Mouse (Mus musculus) hindbrain, embryonic 11.5 days (tissue): Measurements from ENCODE around the gene Bcl6. TPM values are rescaled to one million over a fixed set of nuclear protein-coding genes. Genes with fewer than 3 reads are reported as not detected.
A peak's percentile ranks its signal among the peaks of the same experiment; 100 is the strongest.

Source experiments
- ATAC-seq: fragments of 200-750 bp; cut with Nextera tagmentation; 2 replicates; pipeline ENCODE4 v1.8.0; 2017; ENCODE audit warnings: mild to moderate bottlenecking, moderate TSS enrichment, moderate library complexity; ENCODE audit not compliant: low FRiP score
- DNase-seq: peaks from one replicate; pipeline ENCODE4 v3.0.0-alpha.2; 2015; ENCODE audit warnings: low spot score
- H3K27ac ChIP-seq: fragments of 300-500 bp; sonication (generic); 2 replicates; pipeline ENCODE4 v1.5.1; 2014; ENCODE audit warnings: mild to moderate bottlenecking, low read depth, low read length
- H3K27me3 ChIP-seq: fragments of 300-500 bp; sonication (generic); 2 replicates; pipeline ENCODE4 v1.6.1; 2014; ENCODE audit warnings: mild to moderate bottlenecking, low read length, moderate library complexity, mixed read lengths; ENCODE audit not compliant: control insufficient read depth, insufficient read depth
- H3K36me3 ChIP-seq: fragments of 300-500 bp; sonication (generic); 2 replicates; pipeline ENCODE4 v1.6.1; 2014; ENCODE audit warnings: mild to moderate bottlenecking, low read length, moderate library complexity, mixed read lengths; ENCODE audit not compliant: control insufficient read depth, insufficient read depth
- H3K4me1 ChIP-seq: fragments of 300-500 bp; sonication (generic); replicated peaks from 2 replicates; pipeline ENCODE4 v1.6.1; 2014; ENCODE audit warnings: low read length, mixed read lengths; ENCODE audit not compliant: control insufficient read depth, insufficient read depth
- H3K4me2 ChIP-seq: fragments of 300-500 bp; sonication (generic); replicated peaks from 2 replicates; pipeline ENCODE4 v1.6.1; 2014; ENCODE audit warnings: mild to moderate bottlenecking, low read depth, low read length
- H3K4me3 ChIP-seq: fragments of 300-500 bp; sonication (generic); 2 replicates; pipeline ENCODE4 v1.5.1; 2014; ENCODE audit warnings: low read depth, low read length
- H3K9ac ChIP-seq: fragments of 300-500 bp; sonication (generic); 2 replicates; pipeline ENCODE4 v1.6.1; 2014; ENCODE audit warnings: low read depth, low read length
- H3K9me3 ChIP-seq: fragments of 300-500 bp; sonication (generic); 2 replicates; pipeline ENCODE4 v1.6.1; 2016; ENCODE audit warnings: low read length; ENCODE audit not compliant: control insufficient read depth
- WGBS: fragments of 180-500 bp; shearing (Covaris S2); extraction: QIAGEN DNeasy Blood & Tissue Kit; methylation state at CpG from one replicate; pipeline ENCODE4 v1.1.7; 2014; 5-methylcytosine and 5-hydroxymethylcytosine counted together
- polyA plus RNA-seq: library from polyadenylated mRNA; unstranded; fragments of >200 nt; fragmentation: Nextera tagmentation; extraction: Ambion mirVana; gene quantifications from 2 replicates; pipeline ENCODE4 v1.2.1, GENCODE M21; 2014

The Bcl6 gene
- 0.06 and 0.11 TPM in 2 replicates for polyA plus RNA-seq

GRCm38 (mm10) chr16:23988466-23989208 lies at the start of gene Bcl6, which contains the start of gene Gm37419:
Bcl6 (minus strand) TSS chr16:23988852.
Gm37419 (plus strand) TSS chr16:23988482.
- WGBS = under 1% methylated on average over 68 of the region's 68 CpGs
- peaks cover 6% of the 10 kb centered on the region for H3K4me1 ChIP-seq
- ATAC-seq (peak; percentile 87), DNase-seq (peak; percentile 90)
- H3K4me2 ChIP-seq = peak within 1 kb of the TSS; percentile 97
- peak within 1 kb of the TSS; percentile 95 for H3K27ac ChIP-seq
- H3K9me3 ChIP-seq = no peaks in the 10 kb centered on the region
- H3K9ac ChIP-seq = peak within 1 kb of the TSS; percentile 82
- peak within 1 kb of the TSS; percentile 58 for H3K4me3 ChIP-seq
- H3K27me3 ChIP-seq = peaks cover 27% of the 10 kb centered on the region
- H3K36me3 ChIP-seq = no peaks in the 10 kb centered on the region

DNA sequence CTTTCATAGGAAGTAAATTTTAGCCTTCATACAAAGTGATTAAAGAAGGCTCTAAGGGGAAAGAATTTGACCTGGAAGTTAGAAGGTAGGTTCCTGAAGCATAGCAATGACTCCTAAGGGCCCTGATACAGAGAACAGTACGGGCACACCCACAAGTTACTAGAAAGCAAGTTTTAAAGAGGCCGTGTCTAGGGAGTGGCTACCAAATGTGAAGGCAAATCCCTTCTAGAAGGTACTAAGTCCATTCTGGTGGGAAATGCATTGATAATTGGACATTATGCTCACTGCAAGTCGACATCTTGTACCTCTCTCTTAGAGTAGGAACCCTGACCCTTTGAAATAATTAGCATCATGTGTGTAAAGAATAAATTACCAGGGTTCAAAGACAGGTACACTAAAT lies 47.7 kb upstream of the Bcl6 start:
- H3K4me2 ChIP-seq = no peak overlapping the region
- H3K36me3 ChIP-seq = no peaks in the 10 kb centered on the region
- H3K27me3 ChIP-seq = no peaks in the 10 kb centered on the region
- no peak overlapping the region for H3K4me3 ChIP-seq
- H3K4me1 ChIP-seq = no peaks in the 10 kb centered on the region
- no peak for DNase-seq
- no peaks in the 10 kb centered on the region for H3K9me3 ChIP-seq
- H3K9ac ChIP-seq = no peak overlapping the region
- 90% methylated on average over 3 of the region's 3 CpGs for WGBS
- ATAC-seq = no peak
- H3K27ac ChIP-seq = no peak overlapping the region

DNA sequence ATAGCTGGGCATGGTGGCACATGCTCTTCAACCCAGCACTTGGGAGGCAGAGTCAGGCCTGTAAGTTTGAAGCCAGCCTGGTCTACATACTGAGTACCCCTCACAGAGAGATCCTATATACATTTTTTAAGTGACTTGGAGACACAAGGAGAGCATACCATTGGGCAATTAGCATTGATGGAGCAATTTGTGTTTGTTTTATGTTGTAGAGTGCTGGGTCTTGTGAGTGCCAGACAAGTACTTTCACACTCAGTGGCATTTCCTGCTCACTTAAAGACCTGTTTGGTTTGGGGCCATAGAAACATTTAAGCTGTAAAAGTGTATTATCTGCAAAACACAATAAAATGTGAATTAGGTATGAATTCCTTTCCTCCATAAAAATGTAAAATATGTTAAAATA lies 47.1 kb upstream of the Bcl6 start:
- ATAC-seq = no peak
- no peaks in the 10 kb centered on the region for H3K36me3 ChIP-seq
- H3K9ac ChIP-seq = no peak overlapping the region
- H3K27me3 ChIP-seq = no peaks in the 10 kb centered on the region
- DNase-seq = no peak
- no peaks in the 10 kb centered on the region for H3K4me1 ChIP-seq
- H3K9me3 ChIP-seq = no peaks in the 10 kb centered on the region
- no peak overlapping the region for H3K27ac ChIP-seq
- no peak overlapping the region for H3K4me3 ChIP-seq
- no peak overlapping the region for H3K4me2 ChIP-seq

GRCm38 (mm10) chr16:24034450-24034849 lies 45.8 kb upstream of the Bcl6 start:
- Histone ChIP-seq H3K4me3 (no peak overlapping the region), H3K27ac (no peak overlapping the region), H3K4me1 (no peaks in the 10 kb centered on the region), H3K9ac (no peak overlapping the region), H3K36me3 (no peaks in the 10 kb centered on the region), H3K4me2 (no peak overlapping the region), H3K27me3 (no peaks in the 10 kb centered on the region), H3K9me3 (no peaks in the 10 kb centered on the region)
- 69% methylated on average over 2 of the region's 2 CpGs for WGBS
- ATAC-seq (no peak), DNase-seq (no peak)

GRCm38 (mm10) chr16:24033259-24033658 lies 44.6 kb upstream of the Bcl6 start:
- Histone ChIP-seq H3K4me2 (no peak overlapping the region), H3K9ac (no peak overlapping the region), H3K4me3 (no peak overlapping the region), H3K4me1 (no peaks in the 10 kb centered on the region), H3K9me3 (no peaks in the 10 kb centered on the region), H3K36me3 (no peaks in the 10 kb centered on the region), H3K27me3 (no peaks in the 10 kb centered on the region), H3K27ac (no peak overlapping the region)
- ATAC-seq (no peak), DNase-seq (no peak)
- 95% methylated on average over 5 of the region's 5 CpGs for WGBS

DNA sequence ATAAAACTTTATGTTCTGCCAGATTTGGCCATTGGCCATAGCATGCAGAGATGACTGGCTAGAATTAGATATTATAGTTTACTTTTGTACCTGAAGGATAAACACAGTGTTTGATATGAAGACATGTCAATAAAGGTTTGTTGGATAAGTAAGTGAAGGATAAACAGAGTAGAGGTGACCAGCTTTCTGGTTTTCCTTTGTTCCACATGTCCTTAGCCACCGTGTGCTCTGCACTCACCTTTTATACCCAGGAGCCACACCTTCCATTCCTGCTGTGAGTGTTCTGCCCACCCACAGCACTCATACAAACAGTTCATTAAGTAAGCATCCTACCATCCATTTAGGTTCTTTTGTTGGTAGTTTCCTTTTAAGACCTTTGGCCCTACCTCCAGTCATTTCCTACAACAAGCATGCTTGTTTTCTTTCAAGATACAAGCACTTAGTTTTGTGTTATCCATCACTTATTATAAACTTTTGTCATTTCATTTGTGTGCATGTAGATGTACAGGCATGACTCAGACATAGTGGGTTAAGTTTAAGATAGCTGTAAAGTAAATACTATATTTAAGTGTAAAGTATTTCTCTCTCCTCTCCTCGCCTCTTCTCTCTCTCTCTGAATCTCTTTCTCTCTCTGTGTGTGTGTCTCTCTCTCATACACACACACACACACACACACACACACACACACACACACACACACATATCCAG lies 41.5 kb upstream of the Bcl6 start:
- Histone ChIP-seq H3K4me2 (no peak overlapping the region), H3K9me3 (no peaks in the 10 kb centered on the region), H3K4me3 (no peak overlapping the region), H3K36me3 (no peaks in the 10 kb centered on the region), H3K9ac (no peak overlapping the region), H3K27ac (no peak overlapping the region), H3K27me3 (no peaks in the 10 kb centered on the region), H3K4me1 (no peaks in the 10 kb centered on the region)
- no peak for ATAC-seq
- WGBS = 77% methylated on average over 2 of the region's 2 CpGs
- DNase-seq = no peak

- Histone ChIP-seq H3K4me1 (no peaks in the 10 kb centered on the region), H3K4me3 (no peak overlapping the region), H3K27me3 (no peaks in the 10 kb centered on the region), H3K27ac (no peak overlapping the region), H3K9me3 (no peaks in the 10 kb centered on the region), H3K4me2 (no peak overlapping the region), H3K36me3 (no peaks in the 10 kb centered on the region), H3K9ac (no peak overlapping the region)
- 76% methylated on average over 7 of the region's 7 CpGs for WGBS
- ATAC-seq (no peak), DNase-seq (no peak)
Observed at GRCm38 (mm10) chr16:24025442-24025841, 36.8 kb upstream of the Bcl6 start.

GRCm38 (mm10) chr16:24022605-24023004 lies 34.0 kb upstream of the Bcl6 start:
- DNase-seq (no peak), ATAC-seq (no peak)
- no peak overlapping the region for H3K9ac ChIP-seq
- WGBS = 89% methylated on average over 4 of the region's 4 CpGs
- H3K27ac ChIP-seq = no peak overlapping the region
- no peaks in the 10 kb centered on the region for H3K9me3 ChIP-seq
- no peaks in the 10 kb centered on the region for H3K36me3 ChIP-seq
- no peaks in the 10 kb centered on the region for H3K27me3 ChIP-seq
- no peak overlapping the region for H3K4me2 ChIP-seq
- H3K4me1 ChIP-seq = no peaks in the 10 kb centered on the region
- H3K4me3 ChIP-seq = no peak overlapping the region

GRCm38 (mm10) chr16:24021722-24022121 lies 33.1 kb upstream of the Bcl6 start:
- ATAC-seq (no peak), DNase-seq (no peak)
- Histone ChIP-seq H3K4me3 (no peak overlapping the region), H3K4me2 (no peak overlapping the region), H3K9ac (no peak overlapping the region), H3K27ac (no peak overlapping the region), H3K4me1 (no peaks in the 10 kb centered on the region), H3K9me3 (no peaks in the 10 kb centered on the region), H3K27me3 (no peaks in the 10 kb centered on the region), H3K36me3 (no peaks in the 10 kb centered on the region)
- 78% methylated on average over 1 of the region's 1 CpGs for WGBS
